Mouse (Mus musculus) thymus, postnatal 0 days (tissue): ENCODE measurements around the gene Gm20909. TPM values are rescaled to one million over a fixed set of nuclear protein-coding genes. Genes with fewer than 3 reads are reported as not detected.
"Not testable (repeated sequence)": the region's sequence is repeated elsewhere in the genome, so short reads cannot be mapped to it uniquely, and the experiment has no call there.

Experiments used
- DNase-seq: peaks from one replicate; pipeline ENCODE4 v3.0.0-alpha.2; 2015; ENCODE audit warnings: low spot score
- polyA plus RNA-seq: library from polyadenylated mRNA; unstranded; fragments of >200 nt; fragmentation: Nextera tagmentation; extraction: Ambion mirVana; gene quantifications from 2 replicates; pipeline ENCODE4 v1.2.1, GENCODE M21; 2015

Gene Gm20909
- polyA plus RNA-seq = not detected in 2 replicates

DNA sequence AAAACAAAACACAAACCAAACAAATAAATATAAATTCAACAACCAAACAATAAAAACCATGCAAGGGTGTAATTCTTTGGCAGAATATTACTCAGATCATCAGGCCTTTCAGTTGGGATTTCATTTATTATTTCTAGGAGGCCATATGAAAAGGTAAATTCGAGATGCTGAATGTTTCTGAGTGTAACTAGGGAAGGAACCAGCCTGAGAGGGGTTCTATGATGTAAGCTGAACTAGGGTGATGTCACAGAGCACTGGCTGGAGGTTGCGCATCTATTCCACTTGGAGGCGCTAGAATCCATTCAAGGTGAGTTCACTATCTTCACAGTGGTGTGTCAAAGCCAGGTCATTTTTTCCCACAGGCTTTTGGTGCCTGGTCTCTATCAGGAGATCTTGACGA, at the start of gene Gm20909:
TSS of gene Gm20909 (plus strand) at position 301 of the 400 bp plus-strand sequence.
- DNase-seq = not testable (repeated sequence)

Other genes with a start within 250 kb of the Gm20909 start
- gene Gm29866, start 170.9 kb upstream of the Gm20909 start, polyA plus RNA-seq = not detected in 2 replicates
- not detected in 2 replicates for gene Gm20865, start 77.0 kb downstream of the Gm20909 start, polyA plus RNA-seq